Mouse (Mus musculus) lung, postnatal 0 days (tissue): Measurements from ENCODE around the gene Apmap.

Source experiments
- CTCF ChIP-seq: IDR thresholded peaks from 2 replicates; pipeline ENCODE4 v1.5.1; 2016; ENCODE audit warnings: antibody characterized with exemption, mild to moderate bottlenecking
- EP300 ChIP-seq: IDR thresholded peaks from 2 replicates; pipeline ENCODE4 v1.6.1; 2016; ENCODE audit warnings: antibody characterized with exemption, mild to moderate bottlenecking, control low read depth

DNA sequence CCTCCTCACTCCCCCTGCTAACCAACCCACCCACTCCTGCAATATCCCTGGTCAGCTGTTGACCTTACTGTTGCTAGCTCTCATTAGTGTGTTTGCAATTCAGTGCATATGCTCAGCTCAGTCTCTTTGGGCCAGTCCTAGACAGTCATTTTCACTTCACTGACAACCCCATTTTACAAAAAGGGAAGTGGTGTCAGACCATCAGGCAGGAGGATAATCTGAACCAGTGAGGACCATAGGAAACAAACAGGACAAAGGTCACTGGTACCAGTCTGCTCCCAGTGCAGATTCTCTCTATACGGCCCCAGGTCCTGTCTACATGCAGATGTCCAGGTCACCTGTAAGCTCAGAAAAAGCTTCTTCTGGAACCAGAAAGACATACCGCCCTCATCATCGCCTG is 47.7 kb upstream of the Apmap start:
- TF ChIP-seq CTCF (no peak), EP300 (no peak)
